Mouse (Mus musculus) lung, adult 2 months (tissue): ENCODE measurements around the gene Otog.

ENCODE experiments used
- CTCF ChIP-seq: fragments of 200-500 bp; IDR thresholded peaks from 2 replicates; pipeline ENCODE4 v1.5.1; 2011; ENCODE audit warnings: mild to moderate bottlenecking, low read length, control low read depth; ENCODE audit not compliant: insufficient read depth
- POLR2A ChIP-seq: fragments of 200-500 bp; IDR thresholded peaks from 2 replicates; pipeline ENCODE4 v1.6.1; 2011; ENCODE audit warnings: low read depth, mild to moderate bottlenecking, control low read depth, low read length, borderline replicate concordance; ENCODE audit errors: extremely low read depth

GRCm38 (mm10) chr7:46353216-46353615 lies 112.4 kb downstream of the Otog start:
- no peak for TF ChIP-seq POLR2A
- no peak for TF ChIP-seq CTCF
